In genomic region chr12:112229084-112229483, GRCm38 (mm10) we compare ENCODE assay signal across 30 mouse cellular contexts.
DNase-seq lines count a peak whose midpoint lies in the region; ATAC-seq and TF ChIP-seq lines count a peak whose summit lies in the region.
"Had no signal": no experiment of that assay in that cellular context is flagged by ENCODE, and none has a peak within 500 bp of the region (broad histone marks: within the 10 kb centered on the region; RNA-seq: fewer than 3 reads in every experiment).

No protein-coding gene starts in this region.

- no peak overlapping the region for H3K9ac ChIP-seq in forebrain, embryonic 14.5 days (ENCODE audit: low read length)
- no peak overlapping the region for H3K9ac ChIP-seq in forebrain, embryonic 11.5 days (ENCODE audit: low read length)
- H3K9ac ChIP-seq in midbrain, postnatal 0 days (replicated peaks; ENCODE audit: low read length, poor library complexity, severe bottlenecking): no peak overlapping the region; the same call in 1 of the 2 replicates
- H3K9ac ChIP-seq in midbrain, embryonic 15.5 days: no peak overlapping the region
- H3K9ac ChIP-seq: embryonic facial prominence, embryonic 13.5 days; forebrain, embryonic 15.5 days; heart, embryonic 13.5 days; hindbrain, embryonic 14.5 days; liver, embryonic 14.5 days; neural tube, embryonic 12.5 days had no signal

- intact Hi-C loops in left cerebral cortex, postnatal 14 days (cut with DNase I): no loop called here

- no peaks in the 10 kb centered on the region for H3K36me3 ChIP-seq in forebrain, embryonic 14.5 days (ENCODE audit: control insufficient read depth, insufficient read depth, low read length)
- no peaks in the 10 kb centered on the region for H3K36me3 ChIP-seq in forebrain, embryonic 11.5 days (ENCODE audit: control insufficient read depth, insufficient read depth, low read length)
- H3K36me3 ChIP-seq in midbrain, embryonic 10.5 days: no peaks in the 10 kb centered on the region
- no peaks in the 10 kb centered on the region for H3K36me3 ChIP-seq in midbrain, postnatal 0 days (ENCODE audit: insufficient read depth, low read length)
- H3K36me3 ChIP-seq in limb, embryonic 10.5 days: no peaks in the 10 kb centered on the region
- no peaks in the 10 kb centered on the region for H3K36me3 ChIP-seq in midbrain, embryonic 15.5 days (replicated peaks)
- H3K36me3 ChIP-seq: embryonic facial prominence, embryonic 13.5 days; forebrain, embryonic 15.5 days; heart, embryonic 13.5 days; neural tube, embryonic 12.5 days had no signal

- H3K4me3 ChIP-seq in forebrain, embryonic 14.5 days (ENCODE audit: low read depth, low read length): no peak overlapping the region
- no peak overlapping the region for H3K4me3 ChIP-seq in forebrain, embryonic 11.5 days (ENCODE audit: low read depth, low read length)
- no peak overlapping the region for H3K4me3 ChIP-seq in midbrain, embryonic 10.5 days
- H3K4me3 ChIP-seq in midbrain, postnatal 0 days (ENCODE audit: low read depth, low read length): no peak overlapping the region
- no peak overlapping the region for H3K4me3 ChIP-seq in limb, embryonic 10.5 days
- no peak overlapping the region for H3K4me3 ChIP-seq in midbrain, embryonic 15.5 days
- H3K4me3 ChIP-seq: embryonic facial prominence, embryonic 13.5 days; forebrain, embryonic 15.5 days; gastrocnemius, adult 2 months; heart, adult 2 months; heart, embryonic 13.5 days; myocyte; neural tube, embryonic 12.5 days had no signal

- DNase-seq in forebrain, embryonic 14.5 days (ENCODE audit: low spot score): no peak
- no peak for DNase-seq in forebrain, embryonic 11.5 days (ENCODE audit: low spot score)
- DNase-seq in midbrain, embryonic 10.5 days (ENCODE audit: low spot score): peak; percentile 27
- no peak for DNase-seq in midbrain, postnatal 0 days (ENCODE audit: low spot score)
- no peak for DNase-seq in limb, embryonic 10.5 days (ENCODE audit: low spot score)
- no peak for DNase-seq in left cerebral cortex, postnatal 14 days (ENCODE audit: low spot score in 2 of 2)
- DNase-seq: adrenal gland, postnatal 10 days; cerebellum, adult 11 months; cerebellum, adult 9-10 months; embryo, embryonic 11 days; gastrocnemius, adult 2 months; heart, adult 2 months; heart, postnatal 10 days; kidney, adult 9 months; kidney, postnatal 10 days; layer of hippocampus, adult 9-11 months; lung, adult 2 months; lung, postnatal 14 days; thymus, adult 2 months; thymus, postnatal 36 days had no signal

- no peak for ATAC-seq in forebrain, embryonic 14.5 days
- no peak for ATAC-seq in forebrain, embryonic 11.5 days (replicated peaks; ENCODE audit: low FRiP score)
- ATAC-seq in midbrain, postnatal 0 days (ENCODE audit: low FRiP score): no peak
- ATAC-seq in midbrain, embryonic 15.5 days (replicated peaks): 0 out of 2 replicates have a peak, but pooled peaks have one; percentile 19
- ATAC-seq: forebrain, embryonic 15.5 days; intestine, postnatal 0 days; Patski had no signal

- peaks cover 3% of the 10 kb centered on the region for H3K4me1 ChIP-seq in forebrain, embryonic 14.5 days (ENCODE audit: control insufficient read depth, insufficient read depth, low read length)
- peaks cover 2% of the 10 kb centered on the region for H3K4me1 ChIP-seq in forebrain, embryonic 11.5 days (replicated peaks; ENCODE audit: control insufficient read depth, insufficient read depth, low read length)
- H3K4me1 ChIP-seq in midbrain, embryonic 10.5 days: peaks cover 79% of the 10 kb centered on the region
- H3K4me1 ChIP-seq in midbrain, postnatal 0 days (ENCODE audit: insufficient read depth, low read length): no peaks in the 10 kb centered on the region; the same call in 1 of the 2 replicates
- peaks cover 43% of the 10 kb centered on the region for H3K4me1 ChIP-seq in limb, embryonic 10.5 days
- H3K4me1 ChIP-seq in midbrain, embryonic 15.5 days: peaks cover 28% of the 10 kb centered on the region
- H3K4me1 ChIP-seq: forebrain, embryonic 15.5 days had no signal

- no peak for TF ChIP-seq CTCF in midbrain, postnatal 0 days (IDR thresholded peaks at IDR 0.05)

- H3K27me3 ChIP-seq in forebrain, embryonic 14.5 days (replicated peaks; ENCODE audit: control insufficient read depth, insufficient read depth, low read length): no peaks in the 10 kb centered on the region
- H3K27me3 ChIP-seq in forebrain, embryonic 11.5 days (ENCODE audit: control insufficient read depth, insufficient read depth, low read length): no peaks in the 10 kb centered on the region
- H3K27me3 ChIP-seq in midbrain, embryonic 10.5 days (ENCODE audit: low read depth, poor library complexity, severe bottlenecking): peaks cover 26% of the 10 kb centered on the region
- no peaks in the 10 kb centered on the region for H3K27me3 ChIP-seq in midbrain, postnatal 0 days (ENCODE audit: insufficient read depth, low read length)
- H3K27me3 ChIP-seq in limb, embryonic 10.5 days (ENCODE audit: low read depth, poor library complexity, severe bottlenecking): peaks cover 20% of the 10 kb centered on the region; the same call in 1 of the 2 replicates
- H3K27me3 ChIP-seq in midbrain, embryonic 15.5 days (replicated peaks): no peaks in the 10 kb centered on the region
- H3K27me3 ChIP-seq: embryonic facial prominence, embryonic 13.5 days; forebrain, embryonic 15.5 days; heart, embryonic 13.5 days; Patski had no signal

- WGBS in forebrain, embryonic 14.5 days: 58% methylated on average over 10 of the region's 10 CpGs
- 67% methylated on average over 10 of the region's 10 CpGs for WGBS in forebrain, embryonic 11.5 days
- 67% methylated on average over 10 of the region's 10 CpGs for WGBS in midbrain, embryonic 10.5 days
- 52% methylated on average over 10 of the region's 10 CpGs for WGBS in midbrain, postnatal 0 days
- 57% methylated on average over 10 of the region's 10 CpGs for WGBS in limb, embryonic 10.5 days
- WGBS in midbrain, embryonic 15.5 days: 50% methylated on average over 10 of the region's 10 CpGs

- H3K4me2 ChIP-seq in forebrain, embryonic 14.5 days (ENCODE audit: low read length): no peak overlapping the region
- H3K4me2 ChIP-seq in forebrain, embryonic 11.5 days (ENCODE audit: low read depth, low read length, severe bottlenecking): no peak overlapping the region
- H3K4me2 ChIP-seq in midbrain, postnatal 0 days (ENCODE audit: low read depth, low read length, poor library complexity, severe bottlenecking): no peak overlapping the region
- no peak overlapping the region for H3K4me2 ChIP-seq in midbrain, embryonic 15.5 days
- H3K4me2 ChIP-seq: embryonic facial prominence, embryonic 13.5 days; forebrain, embryonic 15.5 days; heart, embryonic 13.5 days; hindbrain, embryonic 14.5 days; neural tube, embryonic 12.5 days had no signal

- peak overlapping the region; percentile 11; the same call in 1 of the 2 replicates for H3K27ac ChIP-seq in forebrain, embryonic 14.5 days (ENCODE audit: low read depth, low read length)
- no peak overlapping the region for H3K27ac ChIP-seq in forebrain, embryonic 11.5 days (ENCODE audit: low read depth, low read length)
- peak overlapping the region; percentile 72 for H3K27ac ChIP-seq in midbrain, embryonic 10.5 days (replicated peaks)
- no peak overlapping the region for H3K27ac ChIP-seq in midbrain, postnatal 0 days (ENCODE audit: low read depth, low read length)
- H3K27ac ChIP-seq in limb, embryonic 10.5 days: peak overlapping the region; percentile 56
- peak overlapping the region; percentile 50; the same call in 1 of the 2 replicates for H3K27ac ChIP-seq in midbrain, embryonic 15.5 days
- H3K27ac ChIP-seq: embryonic facial prominence, embryonic 13.5 days; forebrain, embryonic 15.5 days; gastrocnemius, adult 2 months; heart, adult 2 months; heart, embryonic 13.5 days; liver, embryonic 14.5 days; neural tube, embryonic 12.5 days had no signal

- H3K9me3 ChIP-seq in forebrain, embryonic 14.5 days (replicated peaks; ENCODE audit: control insufficient read depth, low read length): no peaks in the 10 kb centered on the region
- no peaks in the 10 kb centered on the region for H3K9me3 ChIP-seq in forebrain, embryonic 11.5 days (ENCODE audit: control insufficient read depth, low read length)
- H3K9me3 ChIP-seq in midbrain, embryonic 10.5 days (replicated peaks): no peaks in the 10 kb centered on the region
- H3K9me3 ChIP-seq in midbrain, postnatal 0 days (ENCODE audit: low read length): no peaks in the 10 kb centered on the region
- no peaks in the 10 kb centered on the region for H3K9me3 ChIP-seq in limb, embryonic 10.5 days (replicated peaks)
- H3K9me3 ChIP-seq in midbrain, embryonic 15.5 days: no peaks in the 10 kb centered on the region
- H3K9me3 ChIP-seq: embryonic facial prominence, embryonic 13.5 days; forebrain, embryonic 15.5 days; heart, embryonic 13.5 days; neural tube, embryonic 12.5 days had no signal

Comparison
In these comparisons a context has a peak if more than half of its experiments do, and no peak if none do; other contexts are left out.
1. H3K27ac ChIP-seq: peak in forebrain, embryonic 14.5 days (single experiment), midbrain, embryonic 10.5 days (single experiment), limb, embryonic 10.5 days (single experiment) and midbrain, embryonic 15.5 days (single experiment); none in forebrain, embryonic 11.5 days (single experiment) and midbrain, postnatal 0 days (single experiment).